Mouse (Mus musculus) olfactory bulb, adult 2 months (tissue): ENCODE measurements around the gene Pibf1. TPM values are rescaled to one million over a fixed set of nuclear protein-coding genes. Genes with fewer than 3 reads are reported as not detected.

Source experiments
- H3K27ac ChIP-seq: fragments of 200-500 bp; 2 replicates; pipeline ENCODE4 v1.5.1; 2012; ENCODE audit warnings: low read depth, low read length; ENCODE audit not compliant: insufficient read depth
- H3K4me1 ChIP-seq: fragments of 200-500 bp; 2 replicates; pipeline ENCODE4 v1.6.1; 2012; ENCODE audit warnings: low read length; ENCODE audit not compliant: control insufficient read depth, insufficient read depth
- H3K4me3 ChIP-seq: fragments of 200-500 bp; 2 replicates; pipeline ENCODE4 v1.5.1; 2012; ENCODE audit warnings: mild to moderate bottlenecking, low read depth, low read length, moderate library complexity; ENCODE audit not compliant: insufficient read depth
- CTCF ChIP-seq: fragments of 200-500 bp; IDR thresholded peaks from 2 replicates; pipeline ENCODE4 v1.5.1; 2012; ENCODE audit warnings: low read depth, mild to moderate bottlenecking, low read length, moderate library complexity; ENCODE audit not compliant: insufficient read depth
- POLR2A ChIP-seq: fragments of 200-500 bp; IDR thresholded peaks from 2 replicates; pipeline ENCODE4 v1.6.1; 2012; ENCODE audit warnings: mild to moderate bottlenecking, low read depth, low read length, moderate library complexity; ENCODE audit not compliant: insufficient read depth
- WGBS: fragments of 180-500 bp; shearing (Covaris S2); methylation state at CpG from one replicate; pipeline ENCODE4 v1.1.7; 2018; 5-methylcytosine and 5-hydroxymethylcytosine counted together
- polyA plus RNA-seq: library from polyadenylated mRNA; stranded (reverse); fragments of >200 nt; gene quantifications from 2 replicates; pipeline ENCODE4 v1.2.4, GENCODE M21; 2012; ENCODE audit warnings: low replicate concordance; ENCODE audit not compliant: missing spikeins, insufficient read depth, insufficient read length

Gene Pibf1
- polyA plus RNA-seq, 1 experiment, result not detected

- no peak overlapping the region for H3K27ac ChIP-seq
- H3K4me1 ChIP-seq, result no peaks in the 10 kb centered on the region
- no peak for TF ChIP-seq POLR2A
- TF ChIP-seq CTCF, result no peak
- WGBS, result 76% methylated on average over 9 of the region's 9 CpGs
- H3K4me3 ChIP-seq, result no peak overlapping the region
These were observed 77.3 kb downstream of the Pibf1 start for GRCm38 (mm10) chr14:99176559-99176958.

DNA sequence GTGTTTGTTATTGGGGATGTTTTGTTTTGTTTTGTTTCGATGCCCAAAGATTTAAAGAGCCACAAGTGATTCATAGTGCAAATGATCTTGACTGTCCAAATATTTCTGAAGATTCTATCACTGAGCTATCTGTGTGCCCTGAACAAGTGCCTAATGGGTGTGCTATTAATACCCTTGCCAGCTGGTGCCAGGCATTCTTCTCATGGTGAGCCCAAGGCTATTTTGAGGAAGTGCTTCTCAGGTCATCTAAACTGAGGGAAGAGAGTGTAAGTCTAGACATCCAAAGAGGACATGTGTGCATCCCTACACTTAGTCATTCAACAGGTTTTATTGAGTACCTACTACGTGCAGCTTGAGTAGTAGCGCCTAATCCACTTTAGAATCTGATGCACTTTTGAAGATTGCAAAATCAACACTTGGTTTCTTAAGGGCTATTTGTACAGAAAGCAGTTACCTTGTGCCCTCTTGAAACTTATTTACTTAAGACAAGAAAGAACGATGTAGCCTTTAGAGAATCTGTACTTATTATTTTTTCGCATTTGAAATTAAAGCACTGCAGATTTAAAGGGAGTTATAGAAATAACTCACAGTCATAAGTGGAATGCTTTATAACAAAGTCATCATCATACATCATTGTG is 91.0 kb downstream of the Pibf1 start:
- 95% methylated on average over 5 of the region's 5 CpGs for WGBS
- H3K27ac ChIP-seq, result no peak overlapping the region
- H3K4me1 ChIP-seq, result no peaks in the 10 kb centered on the region
- H3K4me3 ChIP-seq, result no peak overlapping the region
- TF ChIP-seq CTCF (no peak), POLR2A (no peak)

GRCm38 (mm10) chr14:99205865-99206264 is 106.6 kb downstream of the Pibf1 start:
- no peak for TF ChIP-seq POLR2A
- TF ChIP-seq CTCF, result no peak
- Histone ChIP-seq H3K4me1 (no peaks in the 10 kb centered on the region), H3K27ac (no peak overlapping the region), H3K4me3 (no peak overlapping the region)
- 89% methylated on average over 2 of the region's 2 CpGs for WGBS

- Histone ChIP-seq H3K4me1 (no peaks in the 10 kb centered on the region), H3K4me3 (no peak overlapping the region), H3K27ac (no peak overlapping the region)
- TF ChIP-seq POLR2A (no peak), CTCF (no peak)
- 98% methylated on average over 5 of the region's 5 CpGs for WGBS
These were observed 107.4 kb downstream of the Pibf1 start for GRCm38 (mm10) chr14:99206591-99206990.

DNA sequence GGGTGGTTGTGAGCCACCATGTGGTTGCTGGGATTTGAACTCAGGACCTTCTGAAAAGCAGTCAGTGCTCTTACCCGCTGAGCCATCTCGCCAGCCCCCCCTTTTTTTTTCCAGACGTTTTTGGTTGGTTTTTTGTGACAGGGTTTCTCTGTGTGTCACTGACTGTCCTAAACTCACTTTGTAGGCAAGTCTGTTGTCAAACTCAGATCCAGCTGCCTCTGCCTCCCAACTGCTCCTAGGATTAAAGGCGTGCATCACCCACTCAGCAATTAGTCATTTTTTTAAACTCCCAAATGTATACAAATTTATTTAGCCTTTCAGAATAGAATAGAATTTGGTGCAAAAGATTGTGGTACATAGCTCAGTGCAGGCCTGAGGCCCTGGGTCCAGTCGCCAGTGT is 111.2 kb downstream of the Pibf1 start:
- no peak overlapping the region for H3K4me3 ChIP-seq
- WGBS, result 73% methylated on average over 5 of the region's 5 CpGs
- TF ChIP-seq CTCF (no peak), POLR2A (no peak)
- H3K4me1 ChIP-seq, result no peaks in the 10 kb centered on the region
- H3K27ac ChIP-seq, result no peak overlapping the region

DNA sequence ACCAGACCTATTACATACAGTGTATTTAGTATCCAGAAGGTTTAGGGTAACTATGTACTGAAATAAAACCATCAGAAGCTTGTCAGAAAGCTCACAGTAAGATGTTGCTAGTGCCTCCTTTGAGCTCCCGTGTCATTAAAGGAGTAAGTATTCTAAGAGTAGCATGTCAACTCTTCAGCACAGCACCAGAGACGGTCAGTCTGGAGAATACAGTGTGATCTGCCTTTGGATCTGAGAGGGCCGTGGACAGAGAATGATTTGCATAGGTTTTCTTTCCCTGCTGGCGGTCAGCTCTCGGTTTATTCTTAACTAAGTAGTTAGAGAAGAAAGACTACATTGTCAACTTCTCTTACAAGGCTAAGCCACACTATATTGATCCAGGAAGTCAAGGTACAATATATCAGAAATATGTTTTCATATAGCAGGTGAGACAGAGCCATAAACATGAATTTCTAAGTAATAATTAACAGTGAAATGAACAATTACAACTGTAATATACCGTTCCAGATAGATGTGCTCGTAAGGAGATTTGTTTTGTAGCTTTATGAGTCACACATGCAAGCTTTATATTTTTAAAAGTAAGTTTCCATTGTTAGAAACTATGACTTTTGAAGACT is 119.3 kb downstream of the Pibf1 start:
- 85% methylated on average over 7 of the region's 7 CpGs for WGBS
- H3K4me1 ChIP-seq, result no peaks in the 10 kb centered on the region
- TF ChIP-seq CTCF (no peak), POLR2A (no peak)
- no peak overlapping the region for H3K27ac ChIP-seq
- no peak overlapping the region for H3K4me3 ChIP-seq

DNA sequence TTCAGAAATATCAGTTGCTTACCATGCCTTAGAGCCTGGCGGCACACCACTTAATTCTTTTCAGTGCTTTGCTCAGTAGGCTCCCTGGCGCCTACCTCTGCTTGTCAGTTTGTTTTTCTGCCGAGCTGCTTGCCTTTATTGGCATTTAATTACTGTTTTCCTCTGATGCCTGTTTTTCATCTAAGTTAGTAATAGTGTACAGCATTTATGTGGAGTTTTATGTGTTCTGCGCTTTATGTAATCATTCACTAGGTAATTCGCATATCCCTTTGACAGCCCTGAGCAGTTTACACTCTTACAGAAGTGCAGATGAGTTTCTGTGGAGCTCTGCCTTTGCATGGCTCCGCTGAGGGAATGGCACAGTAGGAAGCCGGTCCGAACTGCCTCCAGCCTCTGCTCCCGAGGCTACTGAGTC is 120.5 kb downstream of the Pibf1 start:
- no peak overlapping the region for H3K27ac ChIP-seq
- H3K4me1 ChIP-seq, result no peaks in the 10 kb centered on the region
- TF ChIP-seq POLR2A (no peak), CTCF (no peak)
- 18% methylated on average over 9 of the region's 9 CpGs for WGBS
- H3K4me3 ChIP-seq, result no peak overlapping the region

- Histone ChIP-seq H3K4me3 (no peak overlapping the region), H3K27ac (no peak overlapping the region), H3K4me1 (no peaks in the 10 kb centered on the region)
- TF ChIP-seq CTCF (no peak), POLR2A (no peak)
- WGBS, result 99% methylated on average over 4 of the region's 4 CpGs
These were observed 126.7 kb downstream of the Pibf1 start for GRCm38 (mm10) chr14:99225929-99226328.

DNA sequence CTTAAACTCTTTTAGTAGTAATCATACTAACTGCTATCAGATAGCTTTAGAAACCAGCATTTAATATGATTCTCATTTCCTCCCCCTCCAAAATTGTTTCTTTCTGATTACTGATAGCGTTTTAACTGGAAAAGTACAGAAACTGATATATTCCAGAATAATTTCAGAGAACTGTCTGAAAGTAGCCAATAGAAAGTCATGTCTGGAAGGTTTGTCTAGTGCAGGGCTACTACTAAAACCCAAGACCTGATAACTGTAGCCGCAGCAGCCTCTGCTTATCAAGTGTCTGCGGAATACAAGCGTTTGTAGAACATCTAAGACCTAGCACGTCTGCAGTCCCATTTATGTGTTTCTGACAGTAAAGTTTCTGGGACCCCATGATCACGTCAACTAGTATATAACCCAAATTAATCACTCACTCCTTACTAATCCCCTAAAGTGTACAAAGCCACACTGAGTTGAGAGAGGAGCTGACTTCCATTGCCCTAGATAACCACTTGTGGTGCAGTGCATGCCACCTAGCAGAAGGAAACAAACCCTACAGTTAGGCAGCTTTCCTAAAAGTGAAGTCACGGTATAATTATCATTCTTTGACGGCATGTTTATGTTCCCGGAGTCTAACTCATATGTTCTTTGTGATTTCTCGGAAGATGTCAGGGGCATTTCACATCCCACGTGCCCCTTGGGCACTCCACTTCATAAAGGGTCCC is 130.0 kb downstream of the Pibf1 start:
- TF ChIP-seq CTCF (no peak), POLR2A (no peak)
- no peaks in the 10 kb centered on the region for H3K4me1 ChIP-seq
- no peak overlapping the region for H3K27ac ChIP-seq
- 96% methylated on average over 11 of the region's 11 CpGs for WGBS
- H3K4me3 ChIP-seq, result no peak overlapping the region
